Mouse (Mus musculus): ENCODE measurements around the gene Hoxb9.

DNA sequence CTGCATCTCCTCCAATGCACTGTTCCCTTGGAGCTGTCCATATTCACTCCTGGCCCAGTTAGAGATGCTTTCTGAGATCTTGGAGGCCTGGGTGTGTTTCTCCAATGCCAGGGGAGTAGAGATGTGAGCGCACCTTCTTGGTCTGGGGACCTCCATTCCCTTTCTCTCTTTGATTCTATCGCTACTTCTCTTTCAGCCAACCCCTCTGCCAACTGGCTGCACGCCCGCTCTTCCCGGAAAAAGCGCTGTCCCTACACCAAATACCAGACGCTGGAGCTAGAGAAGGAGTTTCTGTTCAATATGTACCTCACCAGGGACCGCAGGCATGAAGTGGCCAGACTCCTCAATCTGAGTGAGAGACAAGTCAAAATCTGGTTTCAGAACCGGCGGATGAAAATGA, 3.2 kb downstream of the Hoxb9 start:
- TF ChIP-seq CTCF (IDR thresholded peaks at IDR 0.05; ENCODE audit: low read depth) (no peak), EP300 (IDR thresholded peaks at IDR 0.05; ENCODE audit: low read depth) (no peak)

Data from liver, embryonic 14.5 days (tissue).